Mouse (Mus musculus): Measurements from ENCODE around the gene Nfe2l2.
A peak's percentile ranks its signal among the peaks of the same experiment; 100 is the strongest.

- TF ChIP-seq MAX (IDR thresholded peaks at IDR 0.05; ENCODE audit: low read depth): no peak
- TF ChIP-seq POLR2A (IDR thresholded peaks at IDR 0.05; ENCODE audit: insufficient read length, low read depth): no peak
- no peak for TF ChIP-seq MYOG (IDR thresholded peaks at IDR 0.05; ENCODE audit: control insufficient read depth in 1 of 3, insufficient read depth in 1 of 3, insufficient read length in 2 of 3, low read depth in 2 of 3)
- TF ChIP-seq CEBPB (IDR thresholded peaks at IDR 0.05; ENCODE audit: insufficient read depth, poor library complexity, severe bottlenecking): peak; percentile 75
- no peak for TF ChIP-seq E2F4 (IDR thresholded peaks at IDR 0.05; ENCODE audit: insufficient read depth)
- TF ChIP-seq TCF12 (IDR thresholded peaks at IDR 0.05; ENCODE audit: insufficient read depth, poor library complexity, severe bottlenecking): no peak
- peak; percentile 58 for TF ChIP-seq POLR2AphosphoS2 (IDR thresholded peaks at IDR 0.05; ENCODE audit: insufficient read length, low read depth)
- peak; percentile 63 for TF ChIP-seq USF1 (IDR thresholded peaks at IDR 0.05; ENCODE audit: low read depth)
- no peak for TF ChIP-seq SRF (IDR thresholded peaks at IDR 0.05; ENCODE audit: control insufficient read depth, insufficient read length, low read depth)
- TF ChIP-seq REST (IDR thresholded peaks at IDR 0.05; ENCODE audit: insufficient read depth, insufficient read length): no peak
- TF ChIP-seq TCF3 (IDR thresholded peaks at IDR 0.05; ENCODE audit: insufficient read length, low read depth): no peak
Measured at GRCm38 (mm10) chr2:75682978-75683709, 21.3 kb downstream of the Nfe2l2 start.
